Mouse (Mus musculus): Measurements from ENCODE around the gene Smim9.

GRCm38 (mm10) chrX:75102293-75102692 lies 61.3 kb downstream of the Smim9 start:
- no peak for TF ChIP-seq CTCF (IDR thresholded peaks at IDR 0.05; ENCODE audit: low read depth)
- TF ChIP-seq EP300 (IDR thresholded peaks at IDR 0.05; ENCODE audit: low read depth), result no peak

All from heart, postnatal 0 days (tissue).